Mouse (Mus musculus) adrenal gland, postnatal 10 days (tissue): ENCODE data around the gene Arhgef26. TPM values are rescaled to one million over a fixed set of nuclear protein-coding genes. Genes with fewer than 3 reads are reported as not detected.

Experiments used
- DNase-seq: peaks from one replicate; pipeline ENCODE4 v3.0.0; 2021; ENCODE audit warnings: mixed read lengths
- total RNA-seq, 2 experiments: library from RNA; stranded (reverse); gene quantifications; 2 replicates each; pipeline ENCODE4 v1.2.3; 2021

Gene Arhgef26
- total RNA-seq, 2 experiments from 2014 or later = 5.6 to 6.1 TPM

- no peak for DNase-seq
Measured at GRCm38 (mm10) chr3:62449871-62450496, 111.8 kb downstream of the Arhgef26 start.

DNA sequence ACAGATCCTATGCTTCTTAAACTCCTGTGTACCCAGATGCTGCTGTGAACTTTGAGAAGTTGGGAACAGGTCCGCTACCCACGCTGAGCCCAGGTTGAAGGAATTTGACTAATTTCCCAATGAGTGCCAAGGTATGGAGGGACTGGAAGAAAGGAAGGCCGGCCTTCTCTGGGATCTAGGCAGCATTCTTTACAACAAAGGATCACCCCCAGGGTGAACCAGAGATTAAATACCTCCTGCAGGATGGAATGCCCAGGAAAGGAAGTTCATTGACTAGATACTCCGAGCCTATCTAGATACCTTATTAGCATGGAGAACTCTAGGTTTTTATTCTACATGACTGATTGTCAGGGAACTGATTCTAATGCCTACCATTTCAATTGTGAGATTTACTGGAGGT is 114.8 kb downstream of the Arhgef26 start:
- DNase-seq = no peak

DNA sequence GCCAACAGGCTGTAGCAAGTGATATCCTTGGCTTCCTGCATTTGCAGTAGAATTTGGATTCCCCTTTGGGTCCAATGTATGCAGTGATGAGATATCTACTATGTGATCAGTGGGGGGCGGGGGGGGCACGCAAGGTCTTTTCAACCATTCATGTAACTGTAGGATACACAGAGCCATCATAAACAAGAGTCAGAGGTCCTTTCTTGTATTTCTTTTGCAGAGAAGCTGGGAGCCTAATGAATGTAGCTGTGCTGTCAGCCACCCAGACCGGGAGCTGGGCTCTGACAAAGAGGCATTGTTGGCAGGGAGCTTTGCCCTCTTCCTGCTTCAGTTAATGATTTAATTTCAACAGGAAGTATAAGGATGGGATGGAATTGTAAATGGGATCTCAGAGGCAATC is 116.0 kb downstream of the Arhgef26 start:
- DNase-seq = no peak

DNA sequence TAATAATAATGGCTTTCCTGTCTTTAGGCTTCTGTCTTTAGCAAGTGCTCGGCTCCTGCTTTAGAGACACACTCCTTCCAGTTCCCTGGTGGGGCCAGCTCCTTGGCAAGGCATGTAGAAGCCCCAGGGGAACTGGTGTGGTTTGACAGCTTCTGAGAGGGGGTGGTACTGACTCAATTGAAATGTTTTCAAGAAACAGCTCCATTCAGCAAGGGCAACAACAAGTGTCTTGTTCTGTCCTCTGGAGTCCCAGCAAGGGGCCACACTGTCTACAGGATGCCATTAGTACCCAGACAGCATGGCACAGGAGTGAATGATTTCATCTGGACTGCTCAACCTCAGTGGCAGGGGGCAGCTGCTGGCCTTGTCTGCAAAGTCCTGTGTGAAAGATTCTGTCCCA is 117.7 kb downstream of the Arhgef26 start:
- peak; percentile 23 for DNase-seq

- DNase-seq = peak; percentile 76
Measured at GRCm38 (mm10) chr3:62458284-62459013, 120.3 kb downstream of the Arhgef26 start.

- DNase-seq = no peak
Measured at GRCm38 (mm10) chr3:62459483-62459882, 121.3 kb downstream of the Arhgef26 start.

DNA sequence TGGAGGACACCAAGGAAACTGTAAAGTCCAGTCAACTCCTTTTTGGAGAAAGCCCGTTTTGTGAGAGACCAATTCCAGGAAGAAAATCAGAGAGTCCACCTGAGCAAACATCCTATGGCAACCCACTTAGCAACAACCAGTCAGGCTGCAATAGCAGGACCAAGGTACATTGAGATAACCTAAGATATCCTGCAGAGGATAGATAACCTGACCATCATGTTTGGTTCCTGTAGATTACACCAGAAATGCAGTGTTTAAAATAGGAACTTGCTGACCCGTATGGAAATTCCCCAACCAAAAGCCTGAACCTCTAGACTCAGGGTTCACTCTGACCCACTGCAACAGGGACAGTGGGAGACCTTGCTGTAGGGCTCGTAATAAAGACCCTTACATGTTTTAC is 126.1 kb downstream of the Arhgef26 start:
- DNase-seq = no peak

DNA sequence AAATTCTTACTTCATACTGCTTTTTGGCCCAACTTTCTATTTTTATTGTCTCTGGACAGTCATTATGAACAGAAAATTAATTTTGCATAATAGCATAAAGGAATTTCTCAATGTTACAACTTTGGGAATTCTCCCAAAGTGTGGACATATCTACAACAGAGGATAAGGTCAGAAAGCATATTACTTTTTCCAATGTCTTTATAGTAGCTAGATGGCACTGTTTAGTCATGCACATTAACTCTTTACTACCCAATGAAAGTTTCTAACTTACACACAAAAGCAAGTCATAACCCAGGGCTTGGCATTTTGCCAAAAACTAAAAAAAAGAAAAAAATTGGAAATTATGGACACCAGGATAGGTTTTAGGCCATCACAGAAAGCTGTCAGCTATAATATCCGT is 132.0 kb downstream of the Arhgef26 start:
- DNase-seq = no peak

DNA sequence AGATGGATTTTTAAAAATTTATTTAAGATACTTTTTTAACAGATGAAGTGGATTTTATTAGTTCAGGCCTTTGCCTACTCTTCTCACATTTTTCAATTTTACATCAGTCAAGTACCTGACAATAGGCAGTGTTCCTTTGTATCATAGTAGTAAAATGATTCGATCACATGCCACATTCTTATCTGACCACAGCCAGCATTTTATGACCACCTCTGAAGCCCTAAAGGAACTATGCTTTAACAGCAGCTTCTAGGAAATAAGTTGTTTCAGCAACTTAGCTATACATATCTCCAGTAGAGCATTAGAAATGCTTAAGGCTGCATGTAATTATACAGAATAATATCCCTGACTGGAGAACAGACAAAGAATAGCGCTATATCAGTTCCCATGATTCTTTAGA is 146.2 kb downstream of the Arhgef26 start:
- no peak for DNase-seq

DNA sequence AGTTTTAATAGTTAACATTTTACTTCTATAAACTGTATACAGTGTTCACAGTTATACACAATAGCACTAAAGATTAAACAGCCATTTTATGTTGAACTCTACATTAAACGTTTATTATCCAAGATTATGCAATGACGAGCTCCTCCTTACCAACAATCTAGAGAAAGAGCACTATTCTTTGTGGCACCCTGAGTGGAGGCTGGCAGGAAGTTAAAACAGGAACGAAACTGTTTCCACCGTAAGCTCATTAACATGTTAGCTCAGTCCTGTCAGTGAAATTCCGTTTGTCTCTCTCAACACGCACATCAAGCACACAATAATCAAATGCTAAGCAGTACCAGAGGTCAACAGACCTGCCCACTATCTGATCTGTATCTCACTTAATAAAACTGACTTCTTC is 154.4 kb downstream of the Arhgef26 start:
- no peak for DNase-seq

DNA sequence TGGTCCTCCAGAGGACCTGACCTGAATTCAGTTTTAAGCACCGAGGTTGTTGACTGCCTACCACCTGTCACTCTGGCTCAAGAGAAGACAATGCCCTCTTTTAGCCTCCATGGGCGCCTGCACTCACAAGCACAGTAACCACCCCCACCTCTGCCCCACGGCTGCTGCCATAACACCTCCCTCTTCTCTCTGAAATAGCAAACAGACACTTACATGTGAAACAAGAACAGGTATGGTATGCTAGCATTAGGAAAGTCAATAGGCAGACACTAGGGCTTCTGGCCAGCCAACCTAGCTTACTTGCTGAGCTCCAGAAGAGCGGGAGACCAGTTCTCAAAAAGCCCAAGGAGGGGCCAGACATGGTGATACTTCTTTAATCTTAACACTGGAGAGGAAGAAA is 161.2 kb downstream of the Arhgef26 start:
- no peak for DNase-seq

- no peak for DNase-seq
Measured at GRCm38 (mm10) chr3:62505166-62505900, 167.2 kb downstream of the Arhgef26 start.

GRCm38 (mm10) chr3:62506488-62507205 is 168.5 kb downstream of the Arhgef26 start, which contains the start of gene Dhx36:
Gene Dhx36 (minus strand): TSS chr3:62507004.
- DNase-seq = peak; percentile 98

DNA sequence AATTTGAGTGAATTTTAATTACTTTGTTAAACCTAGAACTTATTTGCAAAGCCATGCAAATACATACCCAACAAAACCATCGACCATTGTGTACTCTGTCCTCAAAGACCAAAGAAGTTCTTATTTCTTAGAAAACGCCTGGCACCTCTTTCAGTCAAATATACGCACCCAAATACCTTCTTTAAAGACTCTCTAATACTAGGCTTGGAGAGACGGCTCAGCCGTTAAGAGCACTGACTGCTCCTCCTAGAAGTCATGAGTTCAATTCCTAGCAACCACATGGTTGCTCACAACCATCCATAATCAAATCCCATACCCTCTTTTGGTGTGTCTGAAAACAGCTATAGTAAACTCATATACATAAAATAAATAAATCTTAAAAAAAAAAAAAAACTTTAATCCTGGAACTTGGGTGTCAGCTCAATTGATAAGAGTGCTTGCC is 169.1 kb downstream of the Arhgef26 start:
- DNase-seq = no peak

Other genes with a start within 250 kb of the Arhgef26 start
- 10 to 100 TPM; 29.7 to 36.6 TPM for gene Dhx36, start 168.7 kb downstream of the Arhgef26 start, total RNA-seq